Mouse (Mus musculus) hindbrain, embryonic 16.5 days (tissue): ENCODE measurements at regions not wholly inside any gene's neighbourhood (a gene's known extent, or its start where the extent isn't known, plus 50 kb on each side); places are given as distances from the start of the nearest gene placed in this dataset.
"Not testable (repeated sequence)": the region's sequence is repeated elsewhere in the genome, so short reads cannot be mapped to it uniquely, and the experiment has no call there.

Source experiments
- ATAC-seq: fragments of 200-750 bp; cut with Nextera tagmentation; 2 replicates; pipeline ENCODE4 v1.8.0; 2017; ENCODE audit warnings: moderate TSS enrichment, moderate library complexity
- H3K27ac ChIP-seq: fragments of 300-500 bp; sonication (generic); 2 replicates; pipeline ENCODE4 v1.5.1; 2014; ENCODE audit warnings: low read depth, mild to moderate bottlenecking, control low read depth, low read length, moderate library complexity
- H3K27me3 ChIP-seq: fragments of 300-500 bp; sonication (generic); replicated peaks from 2 replicates; pipeline ENCODE4 v1.6.1; 2014; ENCODE audit warnings: low read length; ENCODE audit not compliant: control insufficient read depth, insufficient read depth
- H3K36me3 ChIP-seq: fragments of 300-500 bp; sonication (generic); 2 replicates; pipeline ENCODE4 v1.6.1; 2014; ENCODE audit warnings: mild to moderate bottlenecking, low read length, moderate library complexity, mixed read lengths; ENCODE audit not compliant: control insufficient read depth, insufficient read depth
- H3K4me1 ChIP-seq: fragments of 300-500 bp; sonication (generic); 2 replicates; pipeline ENCODE4 v1.6.1; 2014; ENCODE audit warnings: low read depth, low read length; ENCODE audit not compliant: control insufficient read depth, insufficient read depth
- H3K4me2 ChIP-seq: fragments of 300-500 bp; sonication (generic); 2 replicates; pipeline ENCODE4 v1.6.1; 2014; ENCODE audit warnings: mild to moderate bottlenecking, low read length, control low read depth, moderate library complexity
- H3K4me3 ChIP-seq: fragments of 300-500 bp; sonication (generic); 2 replicates; pipeline ENCODE4 v1.5.1; 2014; ENCODE audit warnings: mild to moderate bottlenecking, low read length, control low read depth, moderate library complexity
- H3K9ac ChIP-seq: fragments of 300-500 bp; sonication (generic); 2 replicates; pipeline ENCODE4 v1.6.1; 2014; ENCODE audit warnings: low read depth, mild to moderate bottlenecking, control low read depth, low read length, moderate library complexity
- H3K9me3 ChIP-seq: fragments of 300-500 bp; sonication (generic); 2 replicates; pipeline ENCODE4 v1.6.1; 2014; ENCODE audit warnings: mild to moderate bottlenecking, low read length, moderate library complexity; ENCODE audit not compliant: control insufficient read depth
- WGBS: fragments of 180-500 bp; shearing (Covaris S2); extraction: QIAGEN DNeasy Blood & Tissue Kit; methylation state at CpG from one replicate; pipeline ENCODE4 v1.1.7; 2014; 5-methylcytosine and 5-hydroxymethylcytosine counted together

DNA sequence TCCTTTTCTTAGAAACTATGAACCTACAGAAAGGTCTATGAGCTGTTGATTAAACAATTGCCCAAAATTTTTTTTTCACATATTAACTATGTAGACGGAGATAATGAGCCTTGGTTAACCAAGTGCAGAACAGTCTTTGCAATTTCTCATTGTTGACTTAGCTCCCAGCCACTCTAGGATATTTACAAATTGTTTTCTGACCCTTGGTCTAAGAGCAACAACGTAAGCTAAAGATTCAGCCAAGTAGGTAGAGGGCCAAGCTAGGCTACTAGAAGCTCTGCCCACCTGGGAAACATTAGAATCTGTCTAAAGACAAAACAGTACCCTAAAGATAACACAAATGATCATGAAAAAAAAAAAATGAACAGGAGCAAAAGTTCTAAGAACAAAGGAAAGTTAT lies 67.5 kb upstream of the Map9 start:
- no peaks in the 10 kb centered on the region for H3K36me3 ChIP-seq
- no peak overlapping the region for H3K4me3 ChIP-seq
- no peaks in the 10 kb centered on the region for H3K9me3 ChIP-seq
- H3K4me1 ChIP-seq = no peaks in the 10 kb centered on the region
- no peak overlapping the region for H3K9ac ChIP-seq
- no peak overlapping the region for H3K27ac ChIP-seq
- 89% methylated on average over 2 of the region's 2 CpGs for WGBS
- H3K27me3 ChIP-seq = no peaks in the 10 kb centered on the region
- no peak overlapping the region for H3K4me2 ChIP-seq
- ATAC-seq = no peak

- H3K4me3 ChIP-seq = no peak overlapping the region
- H3K27ac ChIP-seq = no peak overlapping the region
- H3K36me3 ChIP-seq = no peaks in the 10 kb centered on the region
- H3K4me2 ChIP-seq = no peak overlapping the region
- no peaks in the 10 kb centered on the region for H3K9me3 ChIP-seq
- H3K9ac ChIP-seq = no peak overlapping the region
- H3K27me3 ChIP-seq = no peaks in the 10 kb centered on the region
- H3K4me1 ChIP-seq = no peaks in the 10 kb centered on the region
- WGBS = 79% methylated on average over 6 of the region's 6 CpGs
- ATAC-seq = no peak
Observed at GRCm38 (mm10) chr3:82288996-82289395, 68.8 kb upstream of the Map9 start.

- Histone ChIP-seq H3K4me1 (peaks cover 12% of the 10 kb centered on the region), H3K4me2 (no peak overlapping the region), H3K27me3 (no peaks in the 10 kb centered on the region), H3K9ac (no peak overlapping the region), H3K4me3 (no peak overlapping the region), H3K36me3 (no peaks in the 10 kb centered on the region), H3K9me3 (no peaks in the 10 kb centered on the region), H3K27ac (no peak overlapping the region)
- peak; percentile 69; the same call in 1 of the 2 replicates for ATAC-seq
Observed at GRCm38 (mm10) chr3:82276977-82277714, 80.7 kb upstream of the Map9 start.

GRCm38 (mm10) chr3:82275822-82276203 lies 82.0 kb upstream of the Map9 start:
- H3K9ac ChIP-seq = no peak overlapping the region
- no peak overlapping the region for H3K4me3 ChIP-seq
- H3K9me3 ChIP-seq = no peaks in the 10 kb centered on the region
- H3K4me1 ChIP-seq = peaks cover 12% of the 10 kb centered on the region
- H3K27ac ChIP-seq = peak overlapping the region; percentile 39
- no peaks in the 10 kb centered on the region for H3K27me3 ChIP-seq
- no peak overlapping the region for H3K4me2 ChIP-seq
- H3K36me3 ChIP-seq = no peaks in the 10 kb centered on the region
- ATAC-seq = peak; percentile 31; the same call in 1 of the 2 replicates
- 46% methylated on average over 4 of the region's 4 CpGs for WGBS

DNA sequence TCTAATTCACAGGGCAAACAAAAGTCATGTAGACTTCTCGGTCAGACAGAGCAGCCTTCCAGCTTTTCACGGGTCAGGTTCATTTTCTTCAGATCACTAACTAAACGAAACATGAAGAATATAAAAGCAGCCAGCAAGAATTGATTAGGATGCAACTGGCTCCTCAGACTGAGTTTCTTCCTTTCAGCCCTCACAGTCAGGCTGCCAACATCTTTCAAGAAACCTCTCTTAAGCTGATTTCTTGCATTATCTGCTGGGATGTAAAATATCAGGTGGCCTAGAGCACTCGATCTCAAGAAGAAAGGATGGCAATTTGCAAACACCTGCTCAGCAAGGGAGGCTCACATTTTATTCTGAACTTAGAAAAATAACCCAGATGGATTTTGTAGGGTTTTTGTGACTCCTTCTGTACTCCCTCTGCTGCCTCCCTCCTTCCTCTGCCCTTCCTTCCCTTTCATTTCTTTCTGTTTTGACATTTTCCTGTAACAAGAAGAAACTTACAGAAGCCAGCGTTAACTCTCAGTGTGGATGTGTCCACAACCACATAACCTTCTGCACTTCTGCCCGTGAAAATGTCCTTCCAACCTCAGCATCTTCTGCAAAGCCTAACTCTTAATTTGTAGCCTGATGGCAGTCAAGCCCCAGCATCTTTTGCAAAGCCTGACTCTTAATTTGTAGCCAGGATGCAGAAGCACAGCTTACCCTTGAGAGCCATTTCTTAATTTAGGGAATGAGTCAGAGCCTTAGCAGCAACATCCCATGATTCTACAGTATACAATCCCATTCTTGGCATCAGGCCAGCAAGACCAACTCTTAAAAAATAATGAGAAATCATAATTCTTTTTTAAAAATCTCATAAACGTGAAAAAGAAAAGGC lies 82.7 kb upstream of the Map9 start:
- H3K27me3 ChIP-seq = no peaks in the 10 kb centered on the region
- no peaks in the 10 kb centered on the region for H3K9me3 ChIP-seq
- WGBS = 33% methylated on average over 7 of the region's 7 CpGs
- H3K4me2 ChIP-seq = no peak overlapping the region
- H3K4me1 ChIP-seq = peaks cover 12% of the 10 kb centered on the region
- H3K9ac ChIP-seq = peak overlapping the region; percentile 35; the same call in 1 of the 2 replicates
- peak overlapping the region; percentile 77 for H3K27ac ChIP-seq
- no peak overlapping the region for H3K4me3 ChIP-seq
- no peaks in the 10 kb centered on the region for H3K36me3 ChIP-seq
- ATAC-seq = peak; percentile 81

- peak overlapping the region; percentile 54 for H3K27ac ChIP-seq
- peak; percentile 80 for ATAC-seq
- 35% methylated on average over 6 of the region's 6 CpGs for WGBS
Observed at GRCm38 (mm10) chr3:82274196-82274937, 83.5 kb upstream of the Map9 start.

DNA sequence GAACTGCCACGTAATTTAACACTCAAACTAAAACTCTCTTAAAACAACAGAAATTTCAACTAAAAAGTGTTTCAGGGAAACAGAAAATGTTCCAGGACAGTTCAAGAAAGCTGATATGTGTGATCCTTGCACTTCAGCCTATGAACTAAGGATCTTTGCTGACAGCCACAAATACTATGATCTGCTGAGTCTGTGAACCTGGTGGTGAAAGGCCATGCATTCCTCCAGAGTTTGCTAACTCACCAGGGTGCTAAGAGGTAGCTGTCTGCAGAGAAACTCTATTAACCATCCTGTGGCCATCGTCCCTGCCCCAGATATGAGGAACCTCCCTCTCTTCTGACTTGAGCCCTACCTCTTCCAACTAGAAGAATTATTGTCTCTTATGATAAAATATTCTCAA lies 84.3 kb upstream of the Map9 start:
- 85% methylated on average over 2 of the region's 2 CpGs for WGBS
- H3K36me3 ChIP-seq, H3K9me3 ChIP-seq, H3K27me3 ChIP-seq, H3K9ac ChIP-seq, H3K4me3 ChIP-seq, H3K4me2 ChIP-seq, H3K27ac ChIP-seq, ATAC-seq: not testable (repeated sequence)
- peaks cover 12% of the 10 kb centered on the region for H3K4me1 ChIP-seq

More at GRCm38 (mm10) chr3:82274196-82274937, 83.5 kb upstream of the Map9 start:
- Histone ChIP-seq H3K36me3 (no peaks in the 10 kb centered on the region), H3K4me1 (peaks cover 12% of the 10 kb centered on the region), H3K4me3 (no peak overlapping the region), H3K9ac (0 out of 2 replicates have a peak overlapping the region, but pooled peaks have one; percentile 4), H3K9me3 (no peaks in the 10 kb centered on the region), H3K4me2 (no peak overlapping the region), H3K27me3 (no peaks in the 10 kb centered on the region)

GRCm38 (mm10) chr3:82271965-82272364 lies 85.9 kb upstream of the Map9 start:
- H3K27me3 ChIP-seq = no peaks in the 10 kb centered on the region
- no peak overlapping the region for H3K9ac ChIP-seq
- WGBS = 84% methylated on average over 1 of the region's 1 CpGs
- no peak overlapping the region for H3K4me2 ChIP-seq
- H3K9me3 ChIP-seq = no peaks in the 10 kb centered on the region; the same call in 1 of the 2 replicates
- peaks cover 12% of the 10 kb centered on the region for H3K4me1 ChIP-seq
- no peak overlapping the region for H3K27ac ChIP-seq
- no peak overlapping the region for H3K4me3 ChIP-seq
- no peak for ATAC-seq
- no peaks in the 10 kb centered on the region for H3K36me3 ChIP-seq

DNA sequence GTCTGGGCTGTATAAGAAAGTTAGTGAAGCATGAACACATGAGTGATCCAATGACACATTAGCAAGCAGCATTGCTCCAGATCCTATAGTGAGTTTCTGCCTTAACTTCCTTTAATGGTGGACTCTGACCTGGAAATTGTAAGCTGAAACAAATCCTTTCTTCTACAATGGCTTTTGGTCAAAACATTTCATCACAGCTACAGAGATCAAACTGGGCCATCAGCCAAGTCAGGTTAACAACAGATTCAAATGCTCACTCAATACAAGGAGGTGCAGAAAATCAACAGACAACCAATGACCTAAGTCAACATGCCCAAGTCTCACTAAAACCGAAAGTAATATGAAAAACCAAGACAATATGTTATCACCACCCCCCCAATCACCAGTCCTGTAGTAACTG lies 91.9 kb upstream of the Map9 start:
- Histone ChIP-seq H3K9ac (no peak overlapping the region), H3K4me2 (no peak overlapping the region), H3K27me3 (no peaks in the 10 kb centered on the region), H3K36me3 (no peaks in the 10 kb centered on the region), H3K27ac (no peak overlapping the region), H3K4me3 (no peak overlapping the region), H3K4me1 (no peaks in the 10 kb centered on the region), H3K9me3 (no peaks in the 10 kb centered on the region; the same call in 1 of the 2 replicates)
- 90% methylated on average over 1 of the region's 1 CpGs for WGBS
- ATAC-seq = no peak
